Mouse (Mus musculus) lung, postnatal 14 days (tissue): ENCODE results near the gene Gtf3c1.
A peak's percentile ranks its signal among the peaks of the same experiment; 100 is the strongest.

Experiments
- DNase-seq: peaks from one replicate; pipeline ENCODE4 v3.0.0; 2021

Gtf3c1 gene

GRCm38 (mm10) chr7:125702791-125703190 is 4.8 kb downstream of the Gtf3c1 start:
- no peak for DNase-seq

GRCm38 (mm10) chr7:125694056-125694455 is 13.5 kb downstream of the Gtf3c1 start:
- no peak for DNase-seq

- no peak for DNase-seq
These were observed 17.1 kb downstream of the Gtf3c1 start for GRCm38 (mm10) chr7:125690516-125690915.

- no peak for DNase-seq
These were observed 27.6 kb downstream of the Gtf3c1 start for GRCm38 (mm10) chr7:125679936-125680335.

GRCm38 (mm10) chr7:125678756-125679155 is 28.8 kb downstream of the Gtf3c1 start:
- no peak for DNase-seq

- peak; percentile 71 for DNase-seq
These were observed 32.7 kb downstream of the Gtf3c1 start for GRCm38 (mm10) chr7:125674916-125675315.

GRCm38 (mm10) chr7:125671396-125671795 is 36.2 kb downstream of the Gtf3c1 start:
- DNase-seq = no peak

- DNase-seq = no peak
These were observed 36.7 kb downstream of the Gtf3c1 start for GRCm38 (mm10) chr7:125670865-125671264.

- DNase-seq = no peak
These were observed 43.9 kb downstream of the Gtf3c1 start for GRCm38 (mm10) chr7:125663654-125664053.

GRCm38 (mm10) chr7:125657511-125657910 is 50.1 kb downstream of the Gtf3c1 start:
- DNase-seq = no peak

GRCm38 (mm10) chr7:125649013-125649412 is 58.6 kb downstream of the Gtf3c1 start:
- no peak for DNase-seq

- DNase-seq = no peak
These were observed 62.2 kb downstream of the Gtf3c1 start for GRCm38 (mm10) chr7:125645413-125645812.

GRCm38 (mm10) chr7:125643880-125644279 is 63.7 kb downstream of the Gtf3c1 start:
- peak; percentile 19 for DNase-seq

GRCm38 (mm10) chr7:125638870-125639386 is 68.7 kb downstream of the Gtf3c1 start:
- DNase-seq = peak; percentile 75

GRCm38 (mm10) chr7:125638376-125638775 is 69.2 kb downstream of the Gtf3c1 start:
- no peak for DNase-seq

- no peak for DNase-seq
These were observed 70.1 kb downstream of the Gtf3c1 start for GRCm38 (mm10) chr7:125637220-125638140.

- no peak for DNase-seq
These were observed 76.6 kb downstream of the Gtf3c1 start for GRCm38 (mm10) chr7:125630989-125631388.

- DNase-seq = no peak
These were observed 77.3 kb downstream of the Gtf3c1 start for GRCm38 (mm10) chr7:125630317-125630716.

- DNase-seq = no peak
These were observed 81.8 kb downstream of the Gtf3c1 start for GRCm38 (mm10) chr7:125625829-125626228.

- no peak for DNase-seq
These were observed 82.4 kb downstream of the Gtf3c1 start for GRCm38 (mm10) chr7:125625219-125625618.

GRCm38 (mm10) chr7:125622741-125623685 is 84.6 kb downstream of the Gtf3c1 start:
- DNase-seq = no peak

GRCm38 (mm10) chr7:125620077-125620476 is 87.5 kb downstream of the Gtf3c1 start:
- DNase-seq = no peak

- DNase-seq = no peak
These were observed 89.6 kb downstream of the Gtf3c1 start for GRCm38 (mm10) chr7:125618016-125618415.
